ENCODE assay signal across 9 mouse cellular contexts in genomic region chr1:54983339-54983738, GRCm38 (mm10). TPM values are rescaled to one million over a fixed set of nuclear protein-coding genes. Genes with fewer than 3 reads are reported as not detected.
A peak's percentile ranks its signal among the peaks of the same experiment; 100 is the strongest.
DNase-seq lines count a peak whose midpoint lies in the region; ATAC-seq and TF ChIP-seq lines count a peak whose summit lies in the region.
"Had no signal": no experiment of that assay in that cellular context is flagged by ENCODE, and none has a peak within 500 bp of the region (broad histone marks: within the 10 kb centered on the region; RNA-seq: fewer than 3 reads in every experiment).

No protein-coding gene starts in this region.

- H3K9me3 ChIP-seq in heart, embryonic 10.5 days: no peaks in the 10 kb centered on the region
- no peaks in the 10 kb centered on the region for H3K9me3 ChIP-seq in neural tube, embryonic 14.5 days (ENCODE audit: control insufficient read depth, low read length)
- H3K9me3 ChIP-seq: lung, embryonic 15.5 days had no signal

- TF ChIP-seq POLR2A in embryonic fibroblast, embryonic 13.5 days (IDR thresholded peaks at IDR 0.05; ENCODE audit: low read depth, low read length): no peak

- H3K4me1 ChIP-seq in heart, embryonic 10.5 days: no peaks in the 10 kb centered on the region
- H3K4me1 ChIP-seq in neural tube, embryonic 14.5 days (ENCODE audit: control insufficient read depth, insufficient read depth, low read length): no peaks in the 10 kb centered on the region
- no peaks in the 10 kb centered on the region for H3K4me1 ChIP-seq in embryonic fibroblast, embryonic 13.5 days (ENCODE audit: control insufficient read depth, insufficient read depth, low read length)
- H3K4me1 ChIP-seq: lung, embryonic 15.5 days had no signal

- 0 out of 2 replicates have a peak, but pooled peaks have one; percentile 3 for TF ChIP-seq CTCF in embryonic fibroblast, embryonic 13.5 days (IDR thresholded peaks at IDR 0.05; ENCODE audit: borderline replicate concordance, insufficient read depth, low read length)

- no peak overlapping the region for H3K27ac ChIP-seq in heart, embryonic 10.5 days
- H3K27ac ChIP-seq in neural tube, embryonic 14.5 days (ENCODE audit: low read depth, low read length): no peak overlapping the region
- H3K27ac ChIP-seq in embryonic fibroblast, embryonic 13.5 days (ENCODE audit: insufficient read depth, low read length): peak overlapping the region; percentile 30; the same call in 1 of the 2 replicates
- H3K27ac ChIP-seq: lung, embryonic 15.5 days had no signal

- H3K9ac ChIP-seq in neural tube, embryonic 14.5 days (replicated peaks; ENCODE audit: low read depth, low read length): no peak overlapping the region
- H3K9ac ChIP-seq: lung, embryonic 15.5 days had no signal

- peak; percentile 30; the same call in 1 of the 2 replicates for ATAC-seq in neural tube, embryonic 14.5 days (ENCODE audit: low read depth)
- ATAC-seq in activated CD4-positive, CD25-positive, alpha-beta regulatory T cell, adult 4 months: no peak

- 60% methylated on average over 3 of the region's 3 CpGs for WGBS in heart, embryonic 10.5 days
- 68% methylated on average over 3 of the region's 3 CpGs for WGBS in neural tube, embryonic 14.5 days

- peaks cover 36% of the 10 kb centered on the region for H3K36me3 ChIP-seq in heart, embryonic 10.5 days
- H3K36me3 ChIP-seq in neural tube, embryonic 14.5 days (ENCODE audit: control insufficient read depth, insufficient read depth, low read length): peaks cover 16% of the 10 kb centered on the region

- peak; percentile 26 for DNase-seq in heart, adult 8-10 months (ENCODE audit: low spot score)
- no peak for DNase-seq in heart, embryonic 10.5 days (ENCODE audit: low spot score)
- DNase-seq in neural tube, embryonic 10.5 days (ENCODE audit: extremely low spot score, low spot score): no peak
- DNase-seq in retina, postnatal 1 day: peak; percentile 17
- no peak for DNase-seq in frontal cortex, postnatal 14 days (ENCODE audit: low spot score in 2 of 2)

- no peaks in the 10 kb centered on the region for H3K27me3 ChIP-seq in heart, embryonic 10.5 days (ENCODE audit: insufficient read depth, poor library complexity, severe bottlenecking)
- no peaks in the 10 kb centered on the region for H3K27me3 ChIP-seq in neural tube, embryonic 14.5 days (ENCODE audit: control insufficient read depth, insufficient read depth, low read length)
- H3K27me3 ChIP-seq: lung, embryonic 15.5 days had no signal

- no peak overlapping the region for H3K4me2 ChIP-seq in neural tube, embryonic 14.5 days (ENCODE audit: low read depth, low read length)
- H3K4me2 ChIP-seq: lung, embryonic 15.5 days had no signal

- no peak overlapping the region for H3K4me3 ChIP-seq in heart, embryonic 10.5 days
- H3K4me3 ChIP-seq in neural tube, embryonic 14.5 days (ENCODE audit: low read depth, low read length): no peak overlapping the region
- no peak overlapping the region for H3K4me3 ChIP-seq in embryonic fibroblast, embryonic 13.5 days (ENCODE audit: insufficient read depth, low read length)
- H3K4me3 ChIP-seq: lung, embryonic 15.5 days had no signal

RNA-seq across cellular contexts. Expression of gene Sf3b1, which starts 43.9 kb away (rescaled TPM):
- 10 to 100 TPM; 64.1 to 82.3 (median 73.5) TPM for total RNA-seq in heart, adult 8-10 months (2022)
- polyA plus RNA-seq in heart, embryonic 10.5 days (2016; fragmentation: Nextera tagmentation; extraction: Ambion mirVana): 192 and 232 TPM in 2 replicates
- 332 and 341 TPM in 2 replicates for polyA plus RNA-seq in neural tube, embryonic 14.5 days (2014; fragmentation: Nextera tagmentation; extraction: Ambion mirVana)
- polyA plus RNA-seq in embryonic fibroblast, embryonic 13.5 days (2011; ENCODE audit: insufficient read length, low read depth, missing spikeins): 246 and 258 TPM in 2 replicates
- 100 to 1,000 TPM; 412 to 421 TPM for polyA plus RNA-seq in activated CD4-positive, CD25-positive, alpha-beta regulatory T cell, adult 4 months (2017; shearing (Covaris generic))

RNA-seq across cellular contexts. Expression of gene Ankrd44, which starts 57.2 kb away (rescaled TPM):
- total RNA-seq in heart, adult 8-10 months (2022): 10 to 100 TPM in 1 of 4 experiments, 1 to 10 TPM in 3; 6.9 to 13.4 (median 8.3) TPM
- 10.9 and 11.9 TPM in 2 replicates for polyA plus RNA-seq in heart, embryonic 10.5 days (2016; fragmentation: Nextera tagmentation; extraction: Ambion mirVana)
- polyA plus RNA-seq in neural tube, embryonic 14.5 days (2014; fragmentation: Nextera tagmentation; extraction: Ambion mirVana): 37.1 and 41.0 TPM in 2 replicates
- polyA plus RNA-seq in embryonic fibroblast, embryonic 13.5 days (2011; ENCODE audit: insufficient read length, low read depth, missing spikeins): 18.8 and 24.8 TPM in 2 replicates
- polyA plus RNA-seq in activated CD4-positive, CD25-positive, alpha-beta regulatory T cell, adult 4 months (2017; shearing (Covaris generic)): 100 to 1,000 TPM; 157 to 185 TPM

Comparison
In these comparisons a context has a peak if more than half of its experiments do, and no peak if none do; other contexts are left out.
1. DNase-seq: peak in heart, adult 8-10 months (single experiment) and retina, postnatal 1 day (single experiment); none in heart, embryonic 10.5 days (single experiment), neural tube, embryonic 10.5 days (single experiment) and frontal cortex, postnatal 14 days (0 of 2).